Mouse (Mus musculus) forebrain, postnatal 0 days (tissue): Measurements from ENCODE around the gene Tmc3. TPM values are rescaled to one million over a fixed set of nuclear protein-coding genes. Genes with fewer than 3 reads are reported as not detected.

ENCODE experiments used
- ATAC-seq: fragments of 200-750 bp; cut with Nextera tagmentation; 2 replicates; pipeline ENCODE4 v1.8.0; 2017; ENCODE audit warnings: mild to moderate bottlenecking, moderate library complexity
- DNase-seq: peaks from one replicate; pipeline ENCODE4 v3.0.0-alpha.2; 2015
- H3K27ac ChIP-seq: fragments of 300-500 bp; sonication (generic); 2 replicates; pipeline ENCODE4 v1.5.1; 2014; ENCODE audit warnings: low read depth, mild to moderate bottlenecking, antibody characterized with exemption, low read length, moderate library complexity, mixed read lengths
- H3K27me3 ChIP-seq: fragments of 300-500 bp; sonication (generic); 2 replicates; pipeline ENCODE4 v1.6.1; 2014; ENCODE audit warnings: mild to moderate bottlenecking, low read length, mixed read lengths; ENCODE audit not compliant: insufficient read depth
- H3K36me3 ChIP-seq: fragments of 300-500 bp; sonication (generic); 2 replicates; pipeline ENCODE4 v1.6.1; 2014; ENCODE audit warnings: mild to moderate bottlenecking, moderate library complexity; ENCODE audit not compliant: insufficient read depth
- H3K4me1 ChIP-seq: fragments of 300-500 bp; sonication (generic); 2 replicates; pipeline ENCODE4 v1.6.1; 2014; ENCODE audit warnings: antibody characterized with exemption; ENCODE audit not compliant: insufficient read depth
- H3K4me2 ChIP-seq: fragments of 300-500 bp; sonication (generic); 2 replicates; pipeline ENCODE4 v1.6.1; 2014; ENCODE audit warnings: low read depth, mild to moderate bottlenecking, moderate library complexity
- H3K4me3 ChIP-seq: fragments of 300-500 bp; sonication (generic); 2 replicates; pipeline ENCODE4 v1.5.1; 2014; ENCODE audit warnings: low read depth, low read length, mixed read lengths
- H3K9ac ChIP-seq: fragments of 300-500 bp; sonication (generic); 2 replicates; pipeline ENCODE4 v1.6.1; 2014; ENCODE audit warnings: mild to moderate bottlenecking
- H3K9me3 ChIP-seq: fragments of 300-500 bp; sonication (generic); 2 replicates; pipeline ENCODE4 v1.6.1; 2016; ENCODE audit warnings: low read length
- CTCF ChIP-seq: sonication (generic); IDR thresholded peaks from 2 replicates; pipeline ENCODE4 v1.5.1; 2016; ENCODE audit warnings: antibody characterized with exemption, control low read depth, low read depth
- WGBS: fragments of 180-500 bp; shearing (Covaris S2); extraction: QIAGEN DNeasy Blood & Tissue Kit; methylation state at CpG from one replicate; pipeline ENCODE4 v1.1.7; 2014; 5-methylcytosine and 5-hydroxymethylcytosine counted together
- polyA plus RNA-seq: library from polyadenylated mRNA; unstranded; fragments of >200 nt; fragmentation: Nextera tagmentation; extraction: Ambion mirVana; gene quantifications from 2 replicates; pipeline ENCODE4 v1.2.1, GENCODE M21; 2015
- total RNA-seq: library from RNA; depleted of rRNA; stranded (reverse); fragments of >200 nt; gene quantifications from 2 replicates; pipeline ENCODE4 v1.2.3, GENCODE M21; 2014

The Tmc3 gene
- total and polyA plus RNA-seq, 2 experiments from 2014 or later, result 0.08 to 0.24 TPM

- Histone ChIP-seq H3K27ac (no peak overlapping the region), H3K9me3 (no peaks in the 10 kb centered on the region), H3K9ac (no peak overlapping the region), H3K4me2 (no peak overlapping the region), H3K4me1 (no peaks in the 10 kb centered on the region), H3K36me3 (no peaks in the 10 kb centered on the region), H3K27me3 (no peaks in the 10 kb centered on the region), H3K4me3 (no peak overlapping the region)
- no peak for TF ChIP-seq CTCF
- 91% methylated on average over 8 of the region's 8 CpGs for WGBS
- no peak for DNase-seq
- ATAC-seq, result no peak
These were observed 53.3 kb downstream of the Tmc3 start for GRCm38 (mm10) chr7:83637781-83638583.

GRCm38 (mm10) chr7:83639084-83639483, 54.4 kb downstream of the Tmc3 start:
- no peak for ATAC-seq
- Histone ChIP-seq H3K4me3 (no peak overlapping the region), H3K4me1 (no peaks in the 10 kb centered on the region), H3K27me3 (no peaks in the 10 kb centered on the region), H3K27ac (no peak overlapping the region), H3K9me3 (no peaks in the 10 kb centered on the region), H3K9ac (no peak overlapping the region), H3K36me3 (no peaks in the 10 kb centered on the region), H3K4me2 (no peak overlapping the region)
- TF ChIP-seq CTCF, result no peak
- WGBS, result 86% methylated on average over 3 of the region's 3 CpGs
- no peak for DNase-seq

- no peaks in the 10 kb centered on the region for H3K36me3 ChIP-seq
- H3K4me1 ChIP-seq, result no peaks in the 10 kb centered on the region
- no peak overlapping the region for H3K9ac ChIP-seq
- ATAC-seq, result no peak
- H3K4me3 ChIP-seq, result no peak overlapping the region
- H3K9me3 ChIP-seq, result no peaks in the 10 kb centered on the region
- H3K27me3 ChIP-seq, result no peaks in the 10 kb centered on the region
- no peak for TF ChIP-seq CTCF
- no peak overlapping the region for H3K4me2 ChIP-seq
- WGBS, result 91% methylated on average over 5 of the region's 5 CpGs
- no peak overlapping the region for H3K27ac ChIP-seq
- no peak for DNase-seq
These were observed 55.9 kb downstream of the Tmc3 start for GRCm38 (mm10) chr7:83640581-83640980.

DNA sequence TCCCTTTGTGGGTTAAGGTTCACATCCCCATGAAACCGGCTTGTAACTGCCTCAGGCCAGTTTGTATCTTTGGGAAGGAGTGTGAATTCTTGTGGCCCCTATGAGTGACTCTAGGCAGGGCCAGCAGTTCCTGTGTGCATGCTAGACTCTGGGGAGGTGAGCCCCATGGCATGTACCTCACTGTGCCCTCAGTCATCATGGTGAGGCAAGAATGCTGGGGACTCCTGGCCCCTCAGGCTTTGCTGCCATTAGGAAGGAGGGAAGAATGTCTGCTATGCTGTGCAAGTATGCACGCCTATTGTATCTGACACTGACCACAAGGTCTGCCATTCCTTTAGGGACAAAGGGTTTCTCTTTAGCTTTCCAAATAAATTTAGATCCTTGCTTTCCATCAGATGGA, 56.4 kb downstream of the Tmc3 start:
- Histone ChIP-seq H3K4me3 (no peak overlapping the region), H3K9ac (no peak overlapping the region), H3K9me3 (no peaks in the 10 kb centered on the region), H3K4me2 (no peak overlapping the region), H3K36me3 (no peaks in the 10 kb centered on the region), H3K27ac (no peak overlapping the region), H3K27me3 (no peaks in the 10 kb centered on the region), H3K4me1 (no peaks in the 10 kb centered on the region)
- WGBS, result 67% methylated on average over 2 of the region's 2 CpGs
- no peak for ATAC-seq
- no peak for TF ChIP-seq CTCF
- no peak for DNase-seq

DNA sequence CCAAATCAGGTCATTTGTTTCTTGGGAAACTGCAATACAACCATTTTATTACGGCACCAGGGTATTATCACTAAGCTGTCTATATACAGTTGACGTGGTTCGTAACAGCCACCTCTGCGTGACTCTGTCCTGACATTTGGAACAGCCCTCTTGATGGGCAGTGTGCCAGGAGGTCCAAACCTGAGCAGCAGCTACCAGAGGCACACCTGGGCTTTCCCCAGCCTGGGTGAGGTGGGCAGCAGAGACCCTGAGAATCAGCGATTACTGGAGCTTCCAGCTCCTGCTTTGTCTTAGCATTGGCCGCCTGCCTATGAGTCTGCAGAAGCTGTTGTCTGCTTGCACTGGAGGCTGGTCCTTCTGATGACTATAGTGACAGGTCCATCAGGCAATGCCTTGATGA, 58.9 kb downstream of the Tmc3 start:
- DNase-seq, result no peak
- TF ChIP-seq CTCF, result no peak
- no peak overlapping the region for H3K4me2 ChIP-seq
- H3K27ac ChIP-seq, result no peak overlapping the region
- H3K36me3 ChIP-seq, result no peaks in the 10 kb centered on the region
- no peak overlapping the region for H3K9ac ChIP-seq
- no peaks in the 10 kb centered on the region for H3K4me1 ChIP-seq
- WGBS, result 86% methylated on average over 6 of the region's 6 CpGs
- H3K9me3 ChIP-seq, result no peaks in the 10 kb centered on the region
- H3K27me3 ChIP-seq, result no peaks in the 10 kb centered on the region
- H3K4me3 ChIP-seq, result no peak overlapping the region
- no peak for ATAC-seq

DNA sequence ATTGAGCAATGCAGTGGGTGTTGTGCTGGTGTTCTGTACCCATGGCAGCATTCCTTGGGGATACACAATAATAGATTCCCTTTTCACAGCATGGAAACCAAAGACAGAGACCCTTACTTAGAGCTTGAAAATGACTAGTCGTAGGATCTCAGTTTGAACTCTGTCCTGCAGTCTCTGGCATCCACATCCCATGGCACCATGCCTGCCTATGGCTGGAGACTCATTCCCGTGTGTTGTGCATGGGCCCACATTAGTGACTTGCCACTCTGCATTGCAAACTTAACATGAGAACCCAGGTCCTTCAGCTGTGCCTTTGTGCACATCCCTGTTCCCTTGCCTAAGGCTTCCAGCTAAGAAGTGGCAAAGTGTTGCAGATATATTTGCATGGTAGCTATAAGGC, 60.0 kb downstream of the Tmc3 start:
- Histone ChIP-seq H3K4me2 (no peak overlapping the region), H3K9me3 (no peaks in the 10 kb centered on the region), H3K27ac (no peak overlapping the region), H3K4me1 (no peaks in the 10 kb centered on the region), H3K9ac (no peak overlapping the region), H3K36me3 (no peaks in the 10 kb centered on the region), H3K27me3 (no peaks in the 10 kb centered on the region), H3K4me3 (no peak overlapping the region)
- ATAC-seq (no peak), DNase-seq (no peak)
- TF ChIP-seq CTCF, result no peak
- WGBS, result 91% methylated on average over 2 of the region's 2 CpGs

DNA sequence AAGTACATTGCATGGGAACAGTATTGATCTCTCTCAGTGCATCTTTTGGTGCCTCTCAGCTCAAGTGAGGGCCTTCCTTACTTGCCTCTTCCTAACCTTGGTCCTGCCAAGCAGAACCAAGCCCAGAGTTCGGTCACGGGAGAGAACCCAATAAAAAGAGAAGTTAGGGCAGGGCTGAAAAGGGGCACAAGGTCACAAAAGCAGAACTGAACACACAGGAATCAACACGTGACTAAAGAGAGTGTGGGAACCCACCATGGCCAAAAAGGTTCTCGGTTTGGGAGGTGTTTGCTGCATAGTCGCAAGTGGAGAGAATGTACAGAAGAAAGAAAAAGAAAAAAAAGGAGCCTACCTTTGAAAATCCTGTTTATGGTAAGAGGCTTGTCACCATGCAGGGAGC, 60.7 kb downstream of the Tmc3 start:
- Histone ChIP-seq H3K9ac (no peak overlapping the region), H3K27ac (no peak overlapping the region), H3K36me3 (no peaks in the 10 kb centered on the region), H3K4me2 (no peak overlapping the region), H3K4me3 (no peak overlapping the region), H3K4me1 (no peaks in the 10 kb centered on the region), H3K9me3 (no peaks in the 10 kb centered on the region), H3K27me3 (no peaks in the 10 kb centered on the region)
- WGBS, result 89% methylated on average over 5 of the region's 5 CpGs
- TF ChIP-seq CTCF, result no peak
- DNase-seq (no peak), ATAC-seq (no peak)
